In genomic region chr12:50352404-50352803, GRCm38 (mm10) we compare ENCODE assay signal across 9 mouse cellular contexts.
DNase-seq lines count a peak whose midpoint lies in the region; TF ChIP-seq lines count a peak whose summit lies in the region.
"Had no signal": no experiment of that assay in that cellular context is flagged by ENCODE, and none has a peak within 500 bp of the region (broad histone marks: within the 10 kb centered on the region; RNA-seq: fewer than 3 reads in every experiment).

No protein-coding gene starts in this region.

- intact Hi-C loops in gastrocnemius, adult 2 months (cut with DNase I), result no loop called here
- intact Hi-C loops in gastrocnemius, postnatal 14 days (cut with DNase I; ENCODE audit: low total_unique reads), result no loop called here
- intact Hi-C loops in left cerebral cortex, adult 2 months (cut with DNase I), result no loop called here

- no peak for TF ChIP-seq CTCF in gastrocnemius, adult 2 months (IDR thresholded peaks at IDR 0.05)
- TF ChIP-seq CTCF in left cerebral cortex, adult 2 months (IDR thresholded peaks at IDR 0.05), result no peak

- 0 out of 2 replicates have a peak overlapping the region, but pooled peaks have one; percentile 11 for H3K4me3 ChIP-seq in gastrocnemius, adult 2 months
- peak overlapping the region; percentile 34; the same call in 1 of the 2 replicates for H3K4me3 ChIP-seq in left cerebral cortex, adult 2 months
- H3K4me3 ChIP-seq: limb, embryonic 13.5 days had no signal

- H3K27ac ChIP-seq in gastrocnemius, adult 2 months, result no peak overlapping the region
- H3K27ac ChIP-seq in left cerebral cortex, adult 2 months, result no peak overlapping the region; the same call in 1 of the 2 replicates
- H3K27ac ChIP-seq: limb, embryonic 13.5 days had no signal

- DNase-seq in gastrocnemius, adult 2 months, result peak; percentile 21
- DNase-seq in gastrocnemius, postnatal 14 days, result no peak
- peak; percentile 69 for DNase-seq in brain, adult 2 months (ENCODE audit: low read depth, low spot score)
- peak; percentile 40 to 54 for DNase-seq in frontal cortex, postnatal 36 days (ENCODE audit: low spot score in 2 of 2)
- peak; percentile 26 to 29 for DNase-seq in left cerebral cortex, adult 2 months (ENCODE audit: extremely low spot score in 1 of 2, low spot score in 2 of 2)
- DNase-seq in retina, postnatal 1 day, result peak; percentile 87
- DNase-seq in spleen, postnatal 14 days (ENCODE audit: low spot score in 2 of 2), result no peak
- DNase-seq in adrenal gland, postnatal 36 days, result no peak

Comparison
In these comparisons a context has a peak if more than half of its experiments do, and no peak if none do; other contexts are left out.
1. DNase-seq: peak in gastrocnemius, adult 2 months (single experiment), brain, adult 2 months (single experiment), frontal cortex, postnatal 36 days (2 of 2), left cerebral cortex, adult 2 months (2 of 2) and retina, postnatal 1 day (single experiment); none in gastrocnemius, postnatal 14 days (single experiment), spleen, postnatal 14 days (0 of 2) and adrenal gland, postnatal 36 days (0 of 2).